In genomic region chr3:55250631-55251030, GRCm38 (mm10) we compare ENCODE assay signal across 21 mouse cellular contexts. TPM values are rescaled to one million over a fixed set of nuclear protein-coding genes. Genes with fewer than 3 reads are reported as not detected.
"Had no signal": no experiment of that assay in that cellular context is flagged by ENCODE, and none has a peak within 500 bp of the region (broad histone marks: within the 10 kb centered on the region; RNA-seq: fewer than 3 reads in every experiment).

No protein-coding gene starts in this region.

- H3K36me3 ChIP-seq: liver, embryonic 15.5 days; lung, embryonic 15.5 days had no signal

- DNase-seq: liver, postnatal 0 days; lung, adult 2 months; lung, postnatal 4 days; retina, postnatal 1 day; right cerebral cortex, adult 18-20 months; right cerebral cortex, postnatal 25 days; right cerebral cortex, postnatal 4 days; spleen, adult 18-20 months; thymus, adult 18-20 months; thymus, postnatal 14 days; thymus, postnatal 36 days had no signal

- H3K4me1 ChIP-seq: liver, embryonic 15.5 days had no signal

- H3K27ac ChIP-seq: liver, embryonic 15.5 days; lung, embryonic 15.5 days; midbrain, embryonic 10.5 days; midbrain, embryonic 13.5 days; midbrain, embryonic 15.5 days; neural tube, embryonic 12.5 days had no signal

- H3K9ac ChIP-seq: liver, embryonic 15.5 days; liver, postnatal 0 days; lung, embryonic 15.5 days; midbrain, embryonic 13.5 days; midbrain, embryonic 15.5 days; neural tube, embryonic 12.5 days had no signal

- H3K27me3 ChIP-seq: liver, embryonic 15.5 days; lung, embryonic 15.5 days; midbrain, embryonic 13.5 days; midbrain, embryonic 15.5 days; neural tube, embryonic 12.5 days had no signal

- H3K4me3 ChIP-seq: liver, embryonic 15.5 days; lung, embryonic 15.5 days; midbrain, embryonic 10.5 days; midbrain, embryonic 13.5 days; midbrain, embryonic 15.5 days; neural tube, embryonic 12.5 days had no signal

- H3K4me2 ChIP-seq: liver, embryonic 15.5 days; lung, embryonic 15.5 days; midbrain, embryonic 13.5 days; midbrain, embryonic 15.5 days; neural tube, embryonic 12.5 days had no signal

- H3K9me3 ChIP-seq: liver, embryonic 15.5 days; lung, embryonic 15.5 days; midbrain, embryonic 10.5 days; midbrain, embryonic 13.5 days; midbrain, embryonic 15.5 days; neural tube, embryonic 12.5 days had no signal

- ATAC-seq: liver, postnatal 0 days; lung, postnatal 0 days; midbrain, embryonic 13.5 days; midbrain, embryonic 15.5 days had no signal

RNA-seq across cellular contexts. Expression of gene Dclk1, which starts 8.5 kb away (rescaled TPM):
- total RNA-seq: megakaryocyte, adult 5-6 weeks; megakaryocyte-erythroid progenitor cell, adult 5-6 weeks; monocyte, adult 5-6 weeks had no signal
